Mouse (Mus musculus) heart, postnatal 0 days (tissue): ENCODE data around the gene Polr1d. TPM values are rescaled to one million over a fixed set of nuclear protein-coding genes. Genes with fewer than 3 reads are reported as not detected.

ENCODE experiments used
- ATAC-seq: fragments of 200-750 bp; cut with Nextera tagmentation; 2 replicates; pipeline ENCODE4 v1.8.0; 2017; ENCODE audit warnings: low read depth, moderate number of reproducible peaks, moderate library complexity; ENCODE audit not compliant: insufficient read depth
- DNase-seq: peaks from one replicate; pipeline ENCODE4 v3.0.0-alpha.2; 2016; ENCODE audit warnings: low spot score
- H3K27ac ChIP-seq: fragments of 300-500 bp; sonication (generic); 2 replicates; pipeline ENCODE4 v1.5.1; 2014; ENCODE audit warnings: low read depth, mild to moderate bottlenecking
- H3K27me3 ChIP-seq: fragments of 300-500 bp; sonication (generic); 2 replicates; pipeline ENCODE4 v1.6.1; 2014; ENCODE audit warnings: low read length, mixed read lengths; ENCODE audit not compliant: control insufficient read depth, insufficient read depth
- H3K36me3 ChIP-seq: fragments of 300-500 bp; sonication (generic); replicated peaks from 2 replicates; pipeline ENCODE4 v1.6.1; 2014; ENCODE audit warnings: low read length, mixed read lengths; ENCODE audit not compliant: control insufficient read depth, insufficient read depth
- H3K4me1 ChIP-seq: fragments of 300-500 bp; sonication (generic); 2 replicates; pipeline ENCODE4 v1.6.1; 2014; ENCODE audit warnings: antibody characterized with exemption; ENCODE audit not compliant: control insufficient read depth, insufficient read depth
- H3K4me2 ChIP-seq: fragments of 300-500 bp; sonication (generic); 2 replicates; pipeline ENCODE4 v1.6.1; 2014; ENCODE audit warnings: low read depth, mild to moderate bottlenecking, low read length, moderate library complexity
- H3K4me3 ChIP-seq: fragments of 300-500 bp; sonication (generic); 2 replicates; pipeline ENCODE4 v1.5.1; 2014; ENCODE audit warnings: low read depth, low read length
- H3K9ac ChIP-seq: fragments of 300-500 bp; sonication (generic); replicated peaks from 2 replicates; pipeline ENCODE4 v1.6.1; 2014; ENCODE audit warnings: low read depth, low read length, mixed read lengths
- H3K9me3 ChIP-seq: fragments of 300-500 bp; sonication (generic); replicated peaks from 2 replicates; pipeline ENCODE4 v1.6.1; 2016; ENCODE audit warnings: low read length; ENCODE audit not compliant: control insufficient read depth
- CTCF ChIP-seq: IDR thresholded peaks from 2 replicates; pipeline ENCODE4 v1.5.1; 2016; ENCODE audit warnings: antibody characterized with exemption, control low read depth, low read depth
- EP300 ChIP-seq: IDR thresholded peaks from 2 replicates; pipeline ENCODE4 v1.6.1; 2016; ENCODE audit warnings: antibody characterized with exemption, low read depth
- WGBS: fragments of 180-500 bp; shearing (Covaris S2); extraction: QIAGEN DNeasy Blood & Tissue Kit; methylation state at CpG from one replicate; pipeline ENCODE4 v1.1.7; 2014; 5-methylcytosine and 5-hydroxymethylcytosine counted together
- polyA plus RNA-seq: library from polyadenylated mRNA; unstranded; fragments of >200 nt; fragmentation: Nextera tagmentation; extraction: Ambion mirVana; gene quantifications from 2 replicates; pipeline ENCODE4 v1.2.1, GENCODE M21; 2015
- total RNA-seq: library from RNA; depleted of rRNA; stranded (reverse); fragments of >200 nt; gene quantifications from 2 replicates; pipeline ENCODE4 v1.2.3, GENCODE M21; 2014; ENCODE audit warnings: low replicate concordance

The Polr1d gene
- total and polyA plus RNA-seq, 2 experiments from 2014 or later = 53.8 to 85.0 TPM

- H3K36me3 ChIP-seq = no peaks in the 10 kb centered on the region
- no peaks in the 10 kb centered on the region for H3K27me3 ChIP-seq
- no peaks in the 10 kb centered on the region for H3K9me3 ChIP-seq
- peak overlapping the region; percentile 23; the same call in 1 of the 2 replicates for H3K27ac ChIP-seq
- no peak overlapping the region for H3K9ac ChIP-seq
- WGBS = 56% methylated on average over 4 of the region's 4 CpGs
- TF ChIP-seq CTCF = no peak
- no peak for TF ChIP-seq EP300
- H3K4me2 ChIP-seq = peak overlapping the region; percentile 51
- no peak overlapping the region for H3K4me3 ChIP-seq
- no peak for DNase-seq
- H3K4me1 ChIP-seq = peaks cover 53% of the 10 kb centered on the region
- ATAC-seq = no peak
These were observed 24.6 kb upstream of the Polr1d start for GRCm38 (mm10) chr5:147052309-147052558.

GRCm38 (mm10) chr5:147053071-147053470 lies 23.8 kb upstream of the Polr1d start:
- WGBS = 84% methylated on average over 6 of the region's 6 CpGs
- Histone ChIP-seq H3K4me1 (peaks cover 61% of the 10 kb centered on the region), H3K27me3 (no peaks in the 10 kb centered on the region), H3K4me2 (no peak overlapping the region), H3K36me3 (no peaks in the 10 kb centered on the region), H3K27ac (no peak overlapping the region), H3K9ac (no peak overlapping the region), H3K4me3 (no peak overlapping the region), H3K9me3 (no peaks in the 10 kb centered on the region)
- DNase-seq (no peak), ATAC-seq (no peak)
- TF ChIP-seq EP300 (no peak), CTCF (no peak)

- Histone ChIP-seq H3K27ac (no peak overlapping the region), H3K36me3 (no peaks in the 10 kb centered on the region), H3K27me3 (no peaks in the 10 kb centered on the region), H3K4me1 (peaks cover 65% of the 10 kb centered on the region), H3K9me3 (no peaks in the 10 kb centered on the region), H3K4me3 (no peak overlapping the region), H3K4me2 (no peak overlapping the region), H3K9ac (no peak overlapping the region)
- no peak for TF ChIP-seq CTCF
- TF ChIP-seq EP300 = no peak
- WGBS = 87% methylated on average over 3 of the region's 3 CpGs
- DNase-seq (no peak), ATAC-seq (no peak)
These were observed 23.4 kb upstream of the Polr1d start for GRCm38 (mm10) chr5:147053481-147053880.

- Histone ChIP-seq H3K9ac (no peak overlapping the region), H3K27me3 (no peaks in the 10 kb centered on the region), H3K4me3 (no peak overlapping the region), H3K9me3 (no peaks in the 10 kb centered on the region), H3K27ac (no peak overlapping the region), H3K36me3 (no peaks in the 10 kb centered on the region), H3K4me2 (no peak overlapping the region), H3K4me1 (peaks cover 70% of the 10 kb centered on the region)
- ATAC-seq (no peak), DNase-seq (no peak)
- TF ChIP-seq CTCF (no peak), EP300 (no peak)
- WGBS = 75% methylated on average over 6 of the region's 6 CpGs
These were observed 22.5 kb upstream of the Polr1d start for GRCm38 (mm10) chr5:147054328-147054727.

GRCm38 (mm10) chr5:147054747-147055270 lies 22.0 kb upstream of the Polr1d start:
- Histone ChIP-seq H3K27me3 (no peaks in the 10 kb centered on the region), H3K27ac (no peak overlapping the region), H3K4me1 (peaks cover 68% of the 10 kb centered on the region), H3K4me2 (no peak overlapping the region), H3K36me3 (no peaks in the 10 kb centered on the region), H3K9me3 (no peaks in the 10 kb centered on the region), H3K9ac (no peak overlapping the region), H3K4me3 (no peak overlapping the region)
- ATAC-seq = no peak
- DNase-seq = no peak
- WGBS = 21% methylated on average over 2 of the region's 2 CpGs
- TF ChIP-seq EP300 (no peak), CTCF (no peak)

- no peak overlapping the region for H3K4me2 ChIP-seq
- peaks cover 63% of the 10 kb centered on the region for H3K4me1 ChIP-seq
- H3K9ac ChIP-seq = no peak overlapping the region
- no peaks in the 10 kb centered on the region for H3K27me3 ChIP-seq
- H3K9me3 ChIP-seq = no peaks in the 10 kb centered on the region
- no peaks in the 10 kb centered on the region for H3K36me3 ChIP-seq
- no peak overlapping the region for H3K27ac ChIP-seq
- WGBS = 79% methylated on average over 6 of the region's 6 CpGs
- DNase-seq = no peak
- no peak for ATAC-seq
- TF ChIP-seq EP300 = no peak
- no peak for TF ChIP-seq CTCF
- no peak overlapping the region for H3K4me3 ChIP-seq
These were observed 21.1 kb upstream of the Polr1d start for GRCm38 (mm10) chr5:147055572-147056245.
